In the genomic region with DNA sequence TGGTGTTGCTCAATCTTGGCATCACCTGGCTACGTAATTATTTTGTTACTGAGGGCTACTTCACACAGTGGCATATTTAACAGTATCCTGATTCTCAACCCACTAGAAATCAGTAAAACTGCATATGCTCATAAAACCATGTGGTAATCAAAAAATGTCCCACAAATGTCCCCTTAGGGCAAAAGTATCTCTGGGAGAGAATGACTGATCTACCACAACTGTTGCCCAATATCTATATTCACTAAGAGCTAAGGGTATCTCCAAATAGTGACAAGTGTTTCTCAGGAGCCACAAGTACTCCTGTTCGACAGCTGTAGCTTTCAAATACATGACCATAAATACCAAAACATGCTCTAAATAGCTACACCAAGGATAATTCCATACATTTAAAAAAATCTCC, we compare ENCODE assay signal across 17 mouse cellular contexts. TPM values are rescaled to one million over a fixed set of nuclear protein-coding genes. Genes with fewer than 3 reads are reported as not detected.
"Had no signal": no experiment of that assay in that cellular context is flagged by ENCODE, and none has a peak within 500 bp of the region (broad histone marks: within the 10 kb centered on the region; RNA-seq: fewer than 3 reads in every experiment).

No protein-coding gene starts in this region.

- H3K4me2 ChIP-seq: neural tube, embryonic 15.5 days; stomach, embryonic 15.5 days had no signal

- H3K36me3 ChIP-seq: neural tube, embryonic 15.5 days; stomach, embryonic 15.5 days had no signal

- DNase-seq: retina, postnatal 1 day; right cerebral cortex, adult 18-20 months; right cerebral cortex, postnatal 14 days; right cerebral cortex, postnatal 25 days; right cerebral cortex, postnatal 4 days; spleen, adult 18-20 months; thymus, adult 18-20 months; thymus, adult 2 months; thymus, postnatal 14 days; thymus, postnatal 25 days; thymus, postnatal 36 days; thymus, postnatal 4 days had no signal

- H3K4me3 ChIP-seq: neural tube, embryonic 15.5 days; stomach, embryonic 15.5 days had no signal

- H3K27me3 ChIP-seq: neural tube, embryonic 15.5 days; stomach, embryonic 15.5 days had no signal

RNA-seq across cellular contexts. Expression of a gene that starts 48.4 kb away (rescaled TPM):
- total RNA-seq: neutrophil, adult 5-6 weeks had no signal
- polyA plus RNA-seq: neural tube, embryonic 14.5 days; neural tube, embryonic 15.5 days; spleen, adult 2 months had no signal
